Mouse (Mus musculus) limb, embryonic 10.5 days (tissue): ENCODE measurements around the gene Nle1. TPM values are rescaled to one million over a fixed set of nuclear protein-coding genes. Genes with fewer than 3 reads are reported as not detected.
A peak's percentile ranks its signal among the peaks of the same experiment; 100 is the strongest.

Experiments
- DNase-seq: peaks from one replicate; pipeline ENCODE4 v3.0.0-alpha.2; 2017; ENCODE audit warnings: low spot score
- H3K27ac ChIP-seq: fragments of 300-500 bp; sonication (generic); 2 replicates; pipeline ENCODE4 v1.5.1; 2016; ENCODE audit warnings: mild to moderate bottlenecking
- H3K27me3 ChIP-seq: fragments of 300-500 bp; sonication (generic); 2 replicates; pipeline ENCODE4 v1.6.1; 2016; ENCODE audit warnings: low read depth, mild to moderate bottlenecking; ENCODE audit not compliant: poor library complexity, severe bottlenecking
- H3K36me3 ChIP-seq: fragments of 300-500 bp; sonication (generic); 2 replicates; pipeline ENCODE4 v1.6.1; 2016; ENCODE audit warnings: mild to moderate bottlenecking, moderate library complexity
- H3K4me1 ChIP-seq: fragments of 300-500 bp; sonication (generic); 2 replicates; pipeline ENCODE4 v1.6.1; 2016
- H3K4me3 ChIP-seq: fragments of 300-500 bp; sonication (generic); 2 replicates; pipeline ENCODE4 v1.5.1; 2016; ENCODE audit warnings: mild to moderate bottlenecking, moderate library complexity
- H3K9me3 ChIP-seq: fragments of 300-500 bp; sonication (generic); replicated peaks from 2 replicates; pipeline ENCODE4 v1.6.1; 2016; ENCODE audit warnings: mild to moderate bottlenecking
- WGBS: fragments of 180-500 bp; shearing (Covaris S2); methylation state at CpG from one replicate; pipeline ENCODE4 v1.1.7; 2016; 5-methylcytosine and 5-hydroxymethylcytosine counted together
- polyA plus RNA-seq: library from polyadenylated mRNA; unstranded; fragments of >200 nt; fragmentation: Nextera tagmentation; extraction: Ambion mirVana; gene quantifications from 2 replicates; pipeline ENCODE4 v1.2.1, GENCODE M21; 2016

The Nle1 gene
- polyA plus RNA-seq, 1 experiment from 2014 or later: 55.3 TPM

DNA sequence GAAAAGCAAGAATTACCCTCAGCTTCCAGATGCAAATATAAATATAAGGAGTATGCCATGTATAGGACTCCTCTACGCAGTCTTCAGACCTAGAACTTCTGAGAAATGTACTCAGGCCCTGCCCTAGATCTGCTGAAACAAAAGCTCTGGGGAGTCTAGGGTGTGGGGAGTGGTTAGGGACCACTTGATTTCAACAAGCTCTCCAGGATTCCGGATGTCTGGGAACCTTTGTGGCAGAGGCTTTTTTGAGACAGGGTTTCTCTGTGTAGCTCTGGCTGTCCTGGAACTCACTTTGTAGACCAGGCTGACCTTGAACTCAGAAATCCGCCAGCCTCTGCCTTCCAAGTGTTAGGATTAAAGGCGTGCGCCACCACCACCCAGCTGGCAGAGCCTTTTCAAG lies 2.4 kb downstream of the Nle1 start:
- WGBS: 96% methylated on average over 5 of the region's 5 CpGs
- Histone ChIP-seq H3K36me3 (peaks cover 62% of the 10 kb centered on the region), H3K4me1 (peaks cover 16% of the 10 kb centered on the region)

DNA sequence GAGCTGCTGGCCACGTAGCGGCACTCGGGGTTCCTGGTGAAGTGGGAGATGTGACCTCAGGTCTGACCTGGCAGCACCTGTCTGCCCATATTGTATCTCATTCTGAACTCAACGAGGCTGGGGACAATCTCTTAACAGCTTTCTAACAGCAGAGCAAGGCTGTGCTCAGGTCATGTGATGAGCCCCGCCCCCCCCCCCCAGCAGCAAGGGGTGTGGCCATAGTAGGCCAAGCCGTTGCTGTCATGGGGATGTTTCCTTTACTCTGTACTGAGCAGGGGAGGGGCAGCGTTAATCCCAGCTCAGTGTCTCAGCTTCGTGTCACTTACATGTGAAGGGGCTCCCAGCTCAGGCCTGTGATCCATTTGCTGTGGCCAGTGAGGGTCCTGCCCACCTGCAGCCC lies 3.3 kb downstream of the Nle1 start:
- Histone ChIP-seq H3K27me3 (no peaks in the 10 kb centered on the region), H3K4me1 (peaks cover 16% of the 10 kb centered on the region), H3K9me3 (no peaks in the 10 kb centered on the region), H3K27ac (no peak overlapping the region), H3K36me3 (peaks cover 71% of the 10 kb centered on the region), H3K4me3 (no peak overlapping the region)
- DNase-seq: no peak
- 67% methylated on average over 8 of the region's 8 CpGs for WGBS

More for the DNA sequence above, 2.4 kb downstream of the Nle1 start:
- Histone ChIP-seq H3K4me3 (no peak overlapping the region), H3K27me3 (peaks cover 6% of the 10 kb centered on the region; the same call in 1 of the 2 replicates), H3K27ac (no peak overlapping the region), H3K9me3 (no peaks in the 10 kb centered on the region)
- no peak for DNase-seq

- Histone ChIP-seq H3K27me3 (no peaks in the 10 kb centered on the region), H3K4me3 (no peak overlapping the region), H3K27ac (no peak overlapping the region), H3K9me3 (no peaks in the 10 kb centered on the region), H3K4me1 (no peaks in the 10 kb centered on the region), H3K36me3 (peaks cover 95% of the 10 kb centered on the region)
- WGBS: 94% methylated on average over 20 of the region's 20 CpGs
- DNase-seq: no peak
These were observed 6.5 kb downstream of the Nle1 start for GRCm38 (mm10) chr11:82901606-82902310.

DNA sequence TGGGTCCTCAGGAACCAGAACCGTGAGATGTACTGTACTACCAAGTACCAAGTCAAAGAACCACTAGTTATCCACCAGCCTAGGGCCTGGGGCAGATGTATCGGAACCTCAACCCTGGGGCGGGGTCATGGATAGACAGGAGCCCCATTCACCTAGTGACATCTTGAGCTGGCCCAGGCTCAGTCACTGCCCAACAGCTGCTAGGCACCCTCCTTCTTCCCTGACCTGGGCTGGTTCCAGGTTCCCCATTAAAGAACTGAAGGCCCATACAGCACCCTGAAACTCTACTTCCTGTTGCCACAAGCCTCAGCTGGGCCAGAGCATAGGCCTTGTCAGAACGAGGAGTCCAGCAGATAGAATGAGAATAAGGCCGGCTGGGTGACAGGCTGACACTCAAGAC lies 8.5 kb downstream of the Nle1 start:
- no peak for DNase-seq
- H3K36me3 ChIP-seq: peaks cover 74% of the 10 kb centered on the region
- WGBS: 97% methylated on average over 5 of the region's 5 CpGs
- H3K9me3 ChIP-seq: no peaks in the 10 kb centered on the region
- no peak overlapping the region for H3K27ac ChIP-seq
- H3K4me1 ChIP-seq: no peaks in the 10 kb centered on the region
- H3K4me3 ChIP-seq: no peak overlapping the region
- no peaks in the 10 kb centered on the region for H3K27me3 ChIP-seq

DNA sequence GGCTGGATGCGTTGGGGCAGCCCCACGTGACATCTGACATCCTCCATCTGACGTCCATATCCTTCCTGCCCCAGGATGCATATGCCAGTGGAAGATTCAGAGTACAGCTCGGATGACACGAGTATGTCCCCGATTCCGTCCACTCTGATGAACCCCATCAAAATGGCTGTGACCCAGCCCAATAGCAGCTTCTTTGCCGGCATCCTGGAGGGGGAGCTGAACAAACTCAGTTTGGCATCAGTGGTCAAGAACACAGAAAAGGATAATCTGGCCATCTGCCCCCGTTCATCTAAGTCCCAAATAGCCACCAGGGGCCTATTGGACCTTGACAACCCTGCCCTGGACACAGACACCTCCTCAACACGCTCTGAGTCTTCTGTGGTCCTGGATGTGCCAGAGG lies 10.7 kb downstream of the Nle1 start:
- H3K9me3 ChIP-seq: no peaks in the 10 kb centered on the region
- no peaks in the 10 kb centered on the region for H3K27me3 ChIP-seq
- H3K27ac ChIP-seq: no peak overlapping the region
- peaks cover 52% of the 10 kb centered on the region for H3K36me3 ChIP-seq
- no peak overlapping the region for H3K4me3 ChIP-seq
- H3K4me1 ChIP-seq: no peaks in the 10 kb centered on the region
- DNase-seq: no peak
- WGBS: 95% methylated on average over 10 of the region's 10 CpGs

DNA sequence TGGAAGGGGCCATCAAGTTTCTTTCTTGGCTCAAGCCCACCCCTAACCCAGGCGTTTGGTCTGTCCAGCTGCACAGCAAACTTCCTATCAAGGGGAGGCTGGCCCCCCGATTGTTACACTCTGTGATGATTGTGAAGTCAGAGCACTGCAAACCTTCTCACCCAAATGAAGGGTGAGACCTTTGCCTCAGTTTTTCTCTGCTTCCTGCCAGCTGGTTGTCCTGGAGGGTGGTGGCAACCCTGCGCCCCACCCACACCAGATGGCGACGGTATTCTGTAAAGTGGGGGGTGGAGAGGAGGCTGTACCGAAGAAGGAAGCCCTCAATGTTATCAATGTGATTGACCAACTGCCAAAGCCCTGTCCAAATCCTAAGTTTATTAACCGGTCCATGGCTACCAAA lies 16.3 kb downstream of the Nle1 start, which contains the start of gene Fndc8:
Fndc8 (plus strand) TSS at position 189 of the 400 bp plus-strand sequence.
- no peak within 1 kb of the TSS for H3K4me3 ChIP-seq
- 0 out of 2 replicates have a peak, but pooled peaks cover 7% of the 10 kb centered on the region for H3K27me3 ChIP-seq
- H3K9me3 ChIP-seq: no peaks in the 10 kb centered on the region
- H3K36me3 ChIP-seq: 0 out of 2 replicates have a peak, but pooled peaks cover under 1% of the 10 kb centered on the region
- H3K4me1 ChIP-seq: peaks cover 20% of the 10 kb centered on the region
- no peak for DNase-seq
- no peak within 1 kb of the TSS for H3K27ac ChIP-seq
- whole genome bisulfite sequencing: 61% methylated on average over 7 of the region's 7 CpGs

- H3K36me3 ChIP-seq: no peaks in the 10 kb centered on the region
- H3K4me3 ChIP-seq: peak within 1 kb of the TSS; percentile 63
- peaks cover 20% of the 10 kb centered on the region for H3K4me1 ChIP-seq
- H3K27me3 ChIP-seq: 0 out of 2 replicates have a peak, but pooled peaks cover 7% of the 10 kb centered on the region
- peak; percentile 97 for DNase-seq
- H3K9me3 ChIP-seq: no peaks in the 10 kb centered on the region
- WGBS: under 1% methylated on average over 26 of the region's 26 CpGs
- H3K27ac ChIP-seq: peak within 1 kb of the TSS; percentile 79
These were observed 17.9 kb downstream of the Nle1 start, which contains the start of gene Rad51d for GRCm38 (mm10) chr11:82890342-82890762. Gene Rad51d (minus strand): TSS chr11:82890614.

DNA sequence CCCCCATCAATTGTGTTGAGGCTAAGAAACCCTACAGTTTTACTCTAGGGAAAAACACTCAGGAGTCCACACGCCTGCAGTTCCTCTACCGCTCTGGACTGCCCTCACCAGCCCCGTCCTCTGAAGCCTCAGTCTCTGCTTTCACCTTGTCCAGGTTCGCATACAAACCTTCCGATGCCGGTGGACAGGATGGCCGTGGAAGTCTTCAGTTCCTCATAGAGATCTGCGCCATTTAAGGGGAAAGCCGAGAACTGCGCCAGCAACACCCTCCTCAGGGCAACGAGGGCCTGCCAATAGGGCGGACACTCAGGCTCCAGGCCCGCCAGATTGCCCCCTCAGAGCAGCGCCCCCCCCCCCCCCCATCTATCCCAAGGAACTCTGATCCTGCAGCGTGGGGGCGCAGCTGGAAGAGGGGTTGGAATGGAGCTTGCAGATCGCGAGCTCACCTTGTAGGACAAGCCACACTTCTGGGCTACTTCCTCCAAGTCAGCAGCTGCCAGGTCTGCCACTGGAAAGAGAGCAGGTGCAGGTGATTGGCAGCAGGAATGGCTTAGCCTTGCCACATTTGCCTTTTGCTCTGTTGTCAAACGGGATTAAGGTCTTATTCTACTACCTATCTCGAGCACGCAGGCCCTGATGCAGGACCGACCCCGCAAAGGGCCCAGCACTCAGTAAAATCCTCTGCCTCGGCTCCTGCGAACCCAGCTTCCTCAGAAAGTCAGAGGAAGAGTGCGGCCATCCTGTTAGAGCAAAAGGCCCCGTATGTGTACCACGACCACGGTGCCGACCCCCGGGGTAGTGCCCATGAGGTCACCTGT lies 18.5 kb downstream of the Nle1 start:
- H3K9me3 ChIP-seq: no peaks in the 10 kb centered on the region
- peak overlapping the region; percentile 79 for H3K27ac ChIP-seq
- H3K4me3 ChIP-seq: peak overlapping the region; percentile 63
- DNase-seq: no peak
- 0 out of 2 replicates have a peak, but pooled peaks cover 7% of the 10 kb centered on the region for H3K27me3 ChIP-seq
- no peaks in the 10 kb centered on the region for H3K36me3 ChIP-seq
- 7% methylated on average over 31 of the region's 31 CpGs for WGBS
- peaks cover 20% of the 10 kb centered on the region for H3K4me1 ChIP-seq

DNA sequence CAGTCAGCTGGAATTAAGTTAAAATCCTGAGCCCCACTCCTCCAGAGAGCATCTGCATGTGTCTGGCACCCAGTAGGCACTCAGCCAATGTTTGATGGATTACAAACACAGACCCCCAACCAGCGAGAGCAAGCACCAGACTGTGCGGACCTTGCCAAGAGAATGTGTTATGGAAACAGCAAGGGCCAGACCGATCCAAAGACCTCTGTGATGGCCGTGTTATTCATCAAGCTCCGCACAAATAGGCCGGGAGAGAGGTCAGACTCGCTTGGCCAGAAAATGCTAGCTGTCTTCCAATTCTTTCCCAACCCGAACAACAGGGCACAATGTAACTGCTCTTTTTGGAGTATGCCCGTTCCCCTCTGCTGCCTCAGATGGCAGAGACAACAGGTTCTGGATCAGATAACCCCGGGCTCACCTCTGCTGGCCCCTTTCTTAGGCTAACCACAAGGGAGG lies 19.7 kb downstream of the Nle1 start:
- 0 out of 2 replicates have a peak, but pooled peaks cover 7% of the 10 kb centered on the region for H3K27me3 ChIP-seq
- no peaks in the 10 kb centered on the region for H3K9me3 ChIP-seq
- no peak overlapping the region for H3K4me3 ChIP-seq
- no peak overlapping the region for H3K27ac ChIP-seq
- no peaks in the 10 kb centered on the region for H3K36me3 ChIP-seq
- H3K4me1 ChIP-seq: peaks cover 20% of the 10 kb centered on the region
- DNase-seq: no peak
- 76% methylated on average over 10 of the region's 10 CpGs for WGBS

GRCm38 (mm10) chr11:82886559-82886958 lies 21.7 kb downstream of the Nle1 start:
- DNase-seq: no peak

DNA sequence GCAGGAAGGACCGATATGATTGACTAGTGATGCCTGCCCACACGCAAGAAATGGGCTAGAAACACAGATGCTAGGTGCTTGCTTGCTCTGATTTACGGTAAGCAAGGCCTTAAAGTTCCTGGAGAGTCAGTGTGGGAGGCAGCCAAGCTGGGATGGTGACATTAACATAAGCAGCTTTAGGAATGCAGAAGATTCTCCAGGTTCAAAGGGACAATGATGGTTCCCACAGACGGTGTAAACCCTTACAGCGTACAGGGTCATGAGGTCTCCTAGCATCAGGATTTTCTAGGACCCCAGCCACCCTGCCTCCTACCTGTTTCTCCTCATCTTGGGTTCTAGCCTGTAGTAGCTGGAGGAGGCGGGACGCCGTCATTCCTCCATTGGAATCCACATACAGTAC lies 25.0 kb downstream of the Nle1 start:
- Histone ChIP-seq H3K9me3 (no peaks in the 10 kb centered on the region), H3K27ac (no peak overlapping the region), H3K4me3 (no peak overlapping the region), H3K4me1 (peaks cover under 1% of the 10 kb centered on the region; the same call in 1 of the 2 replicates), H3K36me3 (peaks cover 15% of the 10 kb centered on the region; the same call in 1 of the 2 replicates), H3K27me3 (no peaks in the 10 kb centered on the region)
- no peak for DNase-seq
- 61% methylated on average over 8 of the region's 8 CpGs for WGBS

More at GRCm38 (mm10) chr11:82886559-82886958, 21.7 kb downstream of the Nle1 start:
- Histone ChIP-seq H3K27ac (no peak overlapping the region), H3K4me1 (peaks cover 20% of the 10 kb centered on the region), H3K4me3 (no peak overlapping the region), H3K27me3 (0 out of 2 replicates have a peak, but pooled peaks cover 2% of the 10 kb centered on the region), H3K36me3 (peaks cover 2% of the 10 kb centered on the region; the same call in 1 of the 2 replicates), H3K9me3 (no peaks in the 10 kb centered on the region)
- 89% methylated on average over 3 of the region's 3 CpGs for WGBS

- no peak overlapping the region for H3K27ac ChIP-seq
- H3K9me3 ChIP-seq: no peaks in the 10 kb centered on the region
- no peak overlapping the region for H3K4me3 ChIP-seq
- no peaks in the 10 kb centered on the region for H3K27me3 ChIP-seq
- H3K36me3 ChIP-seq: peaks cover 15% of the 10 kb centered on the region; the same call in 1 of the 2 replicates
- DNase-seq: no peak
- H3K4me1 ChIP-seq: no peaks in the 10 kb centered on the region
- WGBS: 85% methylated on average over 7 of the region's 7 CpGs
These were observed 30.4 kb downstream of the Nle1 start for GRCm38 (mm10) chr11:82877726-82878344.
